Mouse (Mus musculus): ENCODE data around the gene Prkag1.

DNA sequence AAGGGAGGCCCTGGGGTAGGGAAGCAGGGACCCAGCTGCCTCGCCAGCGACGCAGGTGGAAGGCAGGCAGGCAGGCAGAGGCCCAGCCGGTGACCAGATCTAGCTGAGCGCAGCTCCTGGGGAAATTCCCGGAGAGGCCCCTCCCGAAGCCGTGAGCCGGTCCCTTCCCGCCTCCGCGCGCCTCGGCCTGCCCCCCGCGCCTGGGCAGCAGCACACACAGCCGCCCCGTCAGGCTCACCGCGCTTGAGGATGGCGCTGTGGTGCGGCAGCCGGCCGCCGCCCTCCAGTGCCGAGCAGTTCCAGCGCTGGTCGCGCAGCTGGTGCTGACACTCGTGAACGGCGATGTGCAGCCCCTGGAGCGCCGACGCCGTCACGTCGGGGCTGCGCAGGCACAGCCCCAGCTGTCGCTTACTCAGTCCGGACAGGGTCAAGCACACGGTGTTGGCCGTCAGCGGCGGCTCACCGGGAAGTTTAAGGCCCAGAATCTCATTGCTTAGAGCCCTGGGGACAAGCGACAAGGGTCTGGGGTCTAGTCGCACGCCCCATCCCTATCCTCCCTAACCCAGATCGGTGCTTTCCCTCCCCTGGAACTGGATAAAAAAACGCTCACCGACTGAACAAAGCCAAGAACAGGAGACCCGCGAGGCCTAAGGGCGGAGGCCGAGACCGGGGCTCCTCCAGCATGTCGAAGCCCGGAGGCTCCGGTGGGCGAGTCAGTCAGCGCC, 54.9 kb downstream of the Prkag1 start:
- no peak for TF ChIP-seq CTCF (conservative IDR thresholded peaks at IDR 0.05; ENCODE audit: low read length)
- TF ChIP-seq NANOG (IDR thresholded peaks at IDR 0.05; ENCODE audit: borderline replicate concordance, low read length), result no peak
- no peak for TF ChIP-seq POU5F1 (IDR thresholded peaks at IDR 0.05; ENCODE audit: borderline replicate concordance, low read length)

Measured in E14TG2a.4 (cell line).